Mouse (Mus musculus) myocyte (in vitro differentiated cells): ENCODE data around the gene Slc25a26.

Source experiments
- E2F4 ChIP-seq: IDR thresholded peaks from one replicate; pipeline ENCODE4 v1.6.1; 2011; ENCODE audit warnings: mild to moderate bottlenecking, control low read depth, moderate library complexity; ENCODE audit not compliant: insufficient read depth
- POLR2A ChIP-seq: IDR thresholded peaks from one replicate; pipeline ENCODE4 v1.6.1; 2011; ENCODE audit warnings: low read depth, mild to moderate bottlenecking, control low read depth, moderate library complexity; ENCODE audit not compliant: insufficient read length
- TCF12 ChIP-seq: IDR thresholded peaks from one replicate; pipeline ENCODE4 v1.6.1; 2011; ENCODE audit warnings: mild to moderate bottlenecking, control low read depth; ENCODE audit not compliant: poor library complexity, insufficient read depth, severe bottlenecking

DNA sequence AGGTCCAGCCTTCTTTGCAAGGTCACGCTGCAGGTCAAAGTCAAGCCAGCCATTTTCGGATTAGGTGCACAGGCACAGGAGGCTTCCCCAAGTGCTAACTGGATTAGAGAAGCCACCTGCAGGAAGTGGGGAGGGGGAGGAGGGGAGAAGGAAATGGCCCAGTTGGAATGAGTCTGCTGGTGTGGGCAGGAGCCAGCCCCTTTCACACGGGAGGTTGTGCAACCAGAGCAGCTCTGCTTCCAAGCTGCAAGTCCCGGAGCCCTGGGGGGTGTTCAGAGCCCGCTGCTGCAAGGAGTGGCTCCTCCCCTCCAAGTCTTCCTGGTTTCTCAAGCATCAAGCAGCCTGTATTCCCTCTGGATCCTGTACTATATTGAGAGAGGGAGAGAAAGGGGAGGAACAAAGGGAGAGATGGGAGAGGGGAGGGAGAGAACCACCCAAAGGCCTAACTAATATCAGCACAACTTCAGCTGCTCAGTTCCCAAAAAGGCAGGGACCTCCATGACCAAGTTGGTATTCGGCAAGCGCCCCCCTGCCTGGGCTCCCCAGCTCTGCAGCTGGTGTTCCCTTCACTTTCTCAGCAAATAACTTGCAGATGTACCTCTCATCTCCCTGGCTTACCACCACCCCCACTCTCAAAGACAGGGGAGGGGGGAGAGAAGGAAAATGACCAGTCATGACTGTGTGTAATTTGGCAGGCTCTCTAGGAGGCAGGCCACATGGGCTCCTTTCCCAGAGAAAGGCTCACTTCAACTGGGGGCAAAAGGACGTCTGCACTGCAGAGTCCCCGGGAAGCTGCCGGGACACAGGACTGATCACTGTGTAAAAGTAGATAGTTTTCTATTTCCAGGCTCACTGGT lies 147.7 kb downstream of the Slc25a26 start:
- TF ChIP-seq TCF12 (peak; percentile 28), POLR2A (no peak), E2F4 (no peak)
